Mouse (Mus musculus): ENCODE data around the gene Uba52. TPM values are rescaled to one million over a fixed set of nuclear protein-coding genes. Genes with fewer than 3 reads are reported as not detected.
"Not testable (repeated sequence)": the region's sequence is repeated elsewhere in the genome, so short reads cannot be mapped to it uniquely, and the experiment has no call there.

Gene Uba52
- total RNA-seq, 2 experiments from 2014 or later: 1,698 to 1,707 TPM

DNA sequence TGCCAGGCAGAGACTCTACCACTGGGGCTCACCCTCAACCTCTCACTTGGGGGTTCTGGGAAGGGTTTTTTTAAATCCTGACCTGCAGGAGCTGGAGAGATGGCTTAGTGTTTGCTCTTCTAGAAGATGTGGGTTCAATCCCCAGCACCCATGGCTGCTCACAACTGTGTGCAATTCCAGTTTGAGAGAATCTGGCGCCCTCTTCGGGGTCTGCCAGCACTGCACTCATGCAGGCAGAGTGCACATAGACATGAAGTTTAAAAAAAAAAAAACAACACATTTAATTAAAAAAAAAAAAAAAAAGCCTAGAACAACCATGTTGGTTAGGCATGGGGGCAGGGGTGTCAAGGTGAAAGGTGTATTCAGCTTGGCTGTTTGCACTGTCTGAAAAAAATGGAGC lies 19.7 kb upstream of the Uba52 start:
- DNase-seq: no peak

DNA sequence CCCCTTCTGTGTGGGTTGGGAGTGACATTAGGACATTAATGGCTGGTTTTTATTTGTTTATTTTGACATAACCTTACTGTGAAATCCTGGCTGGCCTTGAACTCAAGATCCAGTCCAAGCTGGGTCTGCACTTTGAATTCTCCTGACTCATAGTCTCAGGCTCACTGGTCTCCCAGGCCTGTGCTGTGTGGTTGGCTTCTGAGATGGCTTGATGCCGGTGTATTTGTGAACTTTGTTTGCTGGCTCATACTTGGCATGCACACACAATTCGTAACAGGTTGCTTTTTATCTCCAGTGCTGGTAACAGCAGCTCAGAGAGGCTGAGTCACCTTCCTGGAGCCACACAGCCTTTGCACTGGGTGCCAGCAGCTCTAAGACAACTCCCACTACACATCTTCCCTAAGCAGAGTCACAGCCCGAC lies 19.1 kb upstream of the Uba52 start:
- DNase-seq: no peak

DNA sequence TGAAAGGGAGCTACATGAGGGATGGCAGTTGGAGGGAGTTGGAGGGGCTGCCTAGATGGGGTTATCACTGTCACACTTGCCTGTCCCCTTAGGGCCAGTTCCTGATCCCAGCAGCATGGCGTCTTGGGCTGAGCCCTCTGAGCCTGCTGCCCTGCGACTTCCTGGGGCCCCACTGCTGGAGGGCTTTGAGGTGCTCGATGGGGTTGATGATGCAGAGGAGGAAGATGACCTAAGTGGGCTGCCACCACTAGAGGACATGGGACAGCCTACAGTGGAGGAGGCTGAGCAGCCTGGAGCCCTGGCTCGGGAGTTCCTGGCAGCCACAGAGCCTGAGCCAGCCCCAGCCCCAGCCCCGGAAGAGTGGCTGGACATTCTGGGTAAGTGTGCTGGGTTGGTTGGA lies 18.7 kb upstream of the Uba52 start:
- no peak for DNase-seq

DNA sequence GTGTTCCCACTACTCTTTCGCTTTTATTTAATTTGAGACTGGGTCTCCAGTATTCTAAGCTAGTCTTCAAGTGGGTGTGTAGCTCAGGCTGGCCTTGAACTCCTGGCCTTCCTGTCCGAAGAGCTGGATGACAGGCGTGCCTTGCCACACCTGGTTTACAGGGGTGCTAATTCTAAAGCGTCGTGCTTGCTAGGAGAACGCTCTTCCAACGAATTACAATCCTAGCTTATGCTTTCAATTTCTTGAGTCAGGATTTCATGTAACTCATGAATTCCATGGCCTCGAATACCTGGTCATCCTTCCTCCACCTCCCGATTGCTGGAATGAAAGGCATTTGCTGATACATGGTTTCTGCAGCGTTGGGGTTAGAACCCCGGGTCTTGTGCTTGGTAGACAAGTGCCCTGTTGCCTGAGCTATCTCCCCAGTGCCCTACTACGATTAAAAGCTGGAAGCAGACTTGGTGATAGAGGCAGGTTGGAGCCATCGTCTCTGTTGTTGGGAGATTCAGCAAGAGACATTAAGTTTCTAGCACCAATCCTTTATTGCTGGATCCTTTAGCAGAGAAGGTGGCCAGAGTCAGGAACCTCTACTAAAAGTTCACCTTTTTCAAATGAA lies 17.7 kb upstream of the Uba52 start:
- DNase-seq: no peak

DNA sequence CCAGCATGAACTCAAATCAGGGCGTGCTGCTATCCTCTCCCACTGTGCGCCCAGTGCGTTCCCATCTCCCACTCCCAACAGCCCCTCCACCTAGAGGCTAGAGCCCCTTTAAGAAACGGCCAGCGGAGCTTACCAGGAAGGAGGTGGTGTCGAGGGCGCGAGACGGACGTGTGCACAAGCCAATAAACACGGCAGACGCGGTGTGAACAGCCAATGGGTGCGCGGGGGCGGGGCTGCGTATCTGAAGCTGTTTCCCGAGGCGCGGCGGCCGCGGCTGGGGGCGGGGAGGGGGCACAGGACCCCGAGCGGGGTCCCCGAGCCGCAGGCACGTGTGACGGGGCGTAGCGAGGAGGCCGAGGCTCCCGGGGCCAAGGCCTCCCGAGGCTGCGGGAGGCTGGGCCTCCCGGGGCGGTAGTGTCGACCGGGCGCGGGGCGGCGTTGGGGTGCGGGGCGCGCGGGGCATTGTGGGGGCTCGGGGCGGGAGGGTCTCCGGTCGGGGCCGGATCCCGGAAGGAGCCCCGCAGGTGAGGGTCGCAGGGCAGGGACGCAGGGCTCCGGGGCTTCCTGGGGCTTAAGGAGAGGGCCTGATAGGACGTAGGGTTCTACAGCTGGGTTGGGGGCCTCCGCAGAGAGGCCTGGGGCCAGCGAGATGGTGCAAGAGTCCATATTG lies 17.0 kb upstream of the Uba52 start, which contains the start of the genes Fkbp8 and Kxd1:
Gene Fkbp8, plus strand, starts transcription at position 213 of the 670 bp plus-strand sequence.
Gene Kxd1, minus strand, starts transcription at position 445 of the 670 bp plus-strand sequence.
- DNase-seq: peak; percentile 99

- DNase-seq: no peak
These were observed 16.5 kb upstream of the Uba52 start for GRCm38 (mm10) chr8:70527111-70527511.

GRCm38 (mm10) chr8:70522592-70523403 lies 12.2 kb upstream of the Uba52 start:
- DNase-seq: peak; percentile 96

GRCm38 (mm10) chr8:70519606-70520005 lies 9.0 kb upstream of the Uba52 start:
- no peak for DNase-seq

DNA sequence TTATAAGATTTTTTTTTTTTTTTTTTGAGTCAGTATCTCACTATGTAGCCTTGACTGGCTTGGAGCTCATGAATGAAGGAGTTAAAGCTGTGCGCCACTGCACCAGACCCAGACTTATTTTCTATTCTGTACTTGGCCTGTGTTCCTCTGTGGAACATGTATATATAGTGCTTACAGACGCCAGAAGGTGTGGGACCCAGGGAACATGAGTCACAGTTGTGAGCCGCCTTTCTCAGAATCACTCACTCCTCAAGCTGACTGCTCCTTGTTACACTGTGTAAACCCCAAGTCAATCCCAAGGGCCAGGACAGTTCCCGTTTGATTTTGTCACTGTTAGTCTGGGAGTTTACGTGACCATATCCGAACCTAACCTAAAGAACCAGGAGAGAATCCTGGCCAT lies 8.4 kb upstream of the Uba52 start:
- DNase-seq: no peak

DNA sequence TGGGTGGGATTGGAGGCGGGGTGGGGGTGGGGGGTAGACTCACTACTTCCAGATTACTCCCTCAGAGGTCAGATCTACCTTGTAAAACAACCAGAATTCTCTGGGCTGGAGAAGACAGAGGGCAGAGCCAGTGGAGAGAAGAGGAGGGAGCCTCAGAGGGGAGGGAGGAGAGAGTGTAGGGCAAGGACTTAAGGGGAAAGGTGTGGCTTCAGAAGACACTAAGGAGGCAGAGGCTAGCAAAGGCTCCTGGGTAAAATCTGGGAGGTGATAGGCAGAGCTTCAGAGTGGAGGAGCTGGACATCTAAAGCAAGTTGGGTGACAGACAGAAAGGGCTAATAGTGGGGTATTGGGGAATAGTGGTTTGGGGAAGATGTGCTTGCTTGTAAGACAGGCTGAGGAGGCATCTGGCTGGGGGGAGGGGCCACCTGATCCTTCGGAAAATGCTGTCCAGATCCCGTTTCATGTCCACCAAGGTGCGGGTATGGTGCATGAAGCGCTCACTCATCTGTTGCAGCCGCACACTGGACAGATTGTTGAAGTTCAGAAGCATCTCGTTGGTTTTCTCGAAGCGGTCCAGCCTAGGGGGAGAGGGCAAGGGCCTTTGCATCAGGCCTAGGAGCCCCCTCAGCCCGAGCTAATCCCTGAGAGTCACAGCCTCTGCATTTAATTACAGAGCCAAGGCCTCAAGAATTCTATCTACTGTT lies 7.5 kb upstream of the Uba52 start:
- no peak for DNase-seq

DNA sequence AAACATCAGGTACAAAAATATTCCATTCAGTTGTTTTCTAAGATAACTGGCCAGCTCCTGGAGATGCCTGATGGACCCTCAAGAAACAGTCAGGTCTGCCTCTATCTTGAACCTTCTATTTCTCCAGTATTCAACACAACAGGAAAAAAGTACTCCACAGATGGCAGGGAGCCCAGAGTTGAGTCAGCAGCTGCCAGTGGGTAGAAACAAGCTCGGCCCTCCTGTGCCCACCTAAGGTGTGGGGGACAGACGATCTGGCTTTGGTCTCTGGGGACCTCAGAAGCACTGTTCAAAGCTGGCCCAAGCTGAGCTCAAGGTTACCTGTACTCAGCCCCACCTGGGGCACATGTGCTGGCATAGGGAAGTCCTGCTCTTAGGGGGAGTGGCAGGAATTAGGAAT lies 2.8 kb upstream of the Uba52 start:
- DNase-seq: no peak

DNA sequence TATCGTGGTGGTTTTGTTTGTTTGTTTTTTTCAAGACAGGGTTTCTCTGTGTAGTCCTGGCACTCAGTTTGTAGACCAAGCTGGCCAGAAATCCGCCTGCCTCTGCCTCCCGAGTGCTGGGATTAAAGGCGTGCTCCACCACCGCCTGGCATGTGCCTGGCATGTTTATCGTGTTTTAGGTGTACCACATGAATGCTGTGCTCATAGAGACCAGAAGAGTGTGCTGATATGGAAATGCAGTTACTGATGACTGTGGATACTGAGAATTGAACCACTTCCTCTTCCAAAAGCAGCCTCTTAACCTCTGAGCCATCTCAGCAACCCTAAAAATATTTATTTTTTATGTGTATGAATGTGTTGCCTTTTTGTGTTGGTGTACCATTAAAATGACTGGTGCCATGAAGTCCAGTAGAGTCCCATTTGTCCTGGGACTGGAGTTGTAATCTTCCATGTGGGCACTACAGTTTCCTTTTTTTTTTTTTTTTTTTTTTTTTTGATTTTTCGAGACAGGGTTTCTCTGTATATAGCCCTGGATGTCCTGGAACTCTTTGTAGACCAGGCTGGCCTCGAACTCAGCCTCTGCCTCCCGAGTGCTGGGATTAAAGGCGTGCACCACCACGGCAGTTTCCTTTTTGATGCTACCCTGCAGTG lies 1.8 kb upstream of the Uba52 start:
- DNase-seq: no peak

DNA sequence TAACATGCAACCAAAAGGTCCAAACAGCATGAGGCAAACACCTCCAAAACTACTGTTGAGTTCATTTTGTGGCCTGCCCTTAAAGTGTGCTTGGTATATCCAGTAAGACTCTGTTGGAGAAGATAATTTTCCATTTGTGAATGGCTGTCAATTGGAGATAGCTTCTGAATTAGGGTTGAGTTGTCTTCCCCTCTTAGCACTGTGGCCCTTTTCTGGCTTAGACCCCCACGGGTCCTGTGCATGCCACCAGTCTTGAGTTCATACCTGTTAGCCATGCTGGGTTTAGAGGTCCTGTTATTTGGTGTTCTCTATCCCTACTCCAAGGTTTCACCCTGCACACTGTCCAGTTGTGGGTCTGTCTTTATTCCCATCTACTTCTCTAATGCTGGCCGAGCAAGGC lies 1.2 kb upstream of the Uba52 start:
- no peak for DNase-seq

DNA sequence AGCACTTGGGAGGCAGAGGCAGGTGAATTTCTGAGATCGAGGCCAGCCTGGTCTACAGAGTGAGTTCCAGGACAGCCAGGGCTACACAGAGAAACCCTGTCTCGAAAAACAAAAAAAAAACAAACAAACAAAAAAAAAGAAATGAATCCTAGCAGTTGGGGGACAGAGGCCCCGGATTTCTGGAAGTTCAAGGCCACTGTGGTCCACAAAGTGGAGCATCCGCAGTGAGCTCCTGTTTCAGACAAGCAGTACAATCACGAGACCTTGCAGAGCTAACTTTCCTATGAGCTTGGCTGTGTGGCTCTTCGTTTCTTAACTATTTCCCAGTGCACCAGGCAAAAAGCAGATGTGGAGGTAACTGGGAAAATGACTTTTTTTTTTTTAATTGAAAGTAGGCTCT lies 573 bp upstream of the Uba52 start:
- not testable (repeated sequence) for DNase-seq

- no peak for DNase-seq
These were observed 1.2 kb downstream of the Uba52 start for GRCm38 (mm10) chr8:70509281-70509952.

DNA sequence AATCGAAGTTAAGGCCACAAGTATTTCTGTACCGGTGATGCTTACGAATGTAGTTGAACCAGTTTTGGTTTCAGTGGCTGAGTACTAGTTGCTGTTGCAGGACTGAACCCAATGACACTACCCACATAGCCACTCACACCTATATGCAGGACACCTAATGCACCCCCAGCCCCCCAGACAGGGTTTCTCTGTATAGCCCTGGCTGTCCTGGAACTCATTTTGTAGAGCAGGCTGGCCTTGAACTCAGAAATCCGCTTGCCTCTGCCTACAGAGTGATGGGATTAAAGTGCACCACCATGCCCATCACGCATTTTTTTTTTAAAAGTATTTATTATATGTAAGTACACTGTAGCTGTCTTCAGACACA lies 3.6 kb downstream of the Uba52 start:
- peak; percentile 25 for DNase-seq

GRCm38 (mm10) chr8:70506328-70507026 lies 4.1 kb downstream of the Uba52 start, which contains the start of gene Rex1bd:
Gene Rex1bd (minus strand): TSS chr8:70506752.
- DNase-seq: peak; percentile 95

DNA sequence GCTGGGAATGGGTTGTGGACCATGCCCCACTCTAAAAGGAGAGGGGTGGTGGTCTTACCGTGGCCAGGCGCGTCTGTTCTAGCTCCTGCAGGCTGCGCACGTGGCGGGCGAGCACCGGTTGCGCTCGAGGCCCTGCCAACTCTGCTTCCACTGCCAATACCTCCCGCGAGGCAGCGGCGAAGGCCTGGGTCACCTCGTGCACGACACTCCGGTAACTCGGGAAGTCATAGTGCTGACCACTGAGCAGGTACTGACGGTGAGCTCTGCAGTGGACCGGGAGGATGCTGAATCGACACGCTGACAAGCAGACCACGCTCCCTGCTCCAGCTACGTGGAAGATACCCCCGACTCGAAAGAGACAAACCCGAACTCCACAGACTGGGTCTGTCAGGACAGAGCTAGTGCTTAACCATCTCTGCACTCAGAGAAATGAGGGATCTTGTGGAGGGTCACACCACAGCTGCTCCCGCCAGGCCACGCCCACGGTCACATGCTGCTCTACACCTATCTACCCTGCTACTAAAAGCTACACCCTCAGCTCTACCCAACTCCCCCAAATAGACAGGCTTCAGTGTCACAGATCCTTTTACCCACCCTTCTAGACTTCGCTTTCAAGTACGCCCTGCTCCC lies 4.8 kb downstream of the Uba52 start:
- peak; percentile 25 for DNase-seq

GRCm38 (mm10) chr8:70504851-70505250 lies 5.8 kb downstream of the Uba52 start:
- DNase-seq: peak; percentile 90

DNA sequence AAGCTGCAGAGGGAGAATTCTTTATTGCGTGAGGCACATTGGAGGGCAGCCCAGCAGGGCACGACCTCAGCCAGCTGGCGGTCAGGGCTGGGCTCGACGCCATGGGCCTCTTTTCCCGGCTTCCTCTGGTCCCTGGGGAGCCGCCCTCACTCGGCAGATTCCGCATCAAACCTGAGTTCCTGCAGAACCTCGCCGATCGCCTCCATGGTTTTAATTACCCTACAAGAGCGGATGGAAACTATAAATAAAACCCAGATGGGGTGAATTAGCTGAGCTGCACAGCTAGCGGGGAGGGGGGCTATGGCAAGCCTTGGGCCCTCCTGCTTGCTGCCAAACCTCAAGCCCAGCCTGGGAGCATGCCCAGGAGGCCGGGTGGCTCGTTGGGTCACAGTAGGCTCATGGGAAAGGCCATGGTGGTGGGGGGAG lies 6.3 kb downstream of the Uba52 start:
- peak; percentile 81 for DNase-seq
